Mouse (Mus musculus) spleen, postnatal 14 days (tissue): Measurements from ENCODE around the gene Btbd11.

ENCODE experiments used
- DNase-seq, 2 experiments: peaks; one replicate each; pipeline ENCODE4 v3.0.0; 2021 to 2022; ENCODE audit warnings: low spot score in 2 of 2

Gene Btbd11

DNA sequence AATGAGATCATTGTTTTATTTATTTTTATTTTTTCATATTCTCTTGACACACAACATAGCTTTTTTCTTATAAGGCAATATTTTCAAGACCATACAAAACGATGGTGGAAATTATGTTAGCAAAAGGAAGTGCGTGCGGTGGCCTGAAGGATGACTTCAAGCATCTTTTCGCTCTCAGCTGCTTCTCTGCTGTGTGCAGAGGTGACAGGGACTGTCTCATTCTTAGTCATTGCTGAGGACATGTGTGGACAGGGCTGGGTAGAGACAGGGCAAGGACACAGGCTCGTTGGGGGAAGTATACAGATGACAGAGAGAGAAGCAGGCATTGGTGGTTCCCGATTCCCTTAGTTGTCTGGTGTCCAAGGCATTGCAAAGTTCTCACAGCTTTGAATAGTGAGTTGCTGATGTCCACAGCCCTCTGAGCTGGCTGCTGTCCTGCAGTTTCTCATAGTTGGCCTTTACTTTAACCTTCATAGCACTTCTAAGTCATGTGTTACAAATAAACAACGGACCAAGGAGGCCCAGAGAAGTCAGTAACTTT lies 135.7 kb downstream of the Btbd11 start:
- DNase-seq = no peak

DNA sequence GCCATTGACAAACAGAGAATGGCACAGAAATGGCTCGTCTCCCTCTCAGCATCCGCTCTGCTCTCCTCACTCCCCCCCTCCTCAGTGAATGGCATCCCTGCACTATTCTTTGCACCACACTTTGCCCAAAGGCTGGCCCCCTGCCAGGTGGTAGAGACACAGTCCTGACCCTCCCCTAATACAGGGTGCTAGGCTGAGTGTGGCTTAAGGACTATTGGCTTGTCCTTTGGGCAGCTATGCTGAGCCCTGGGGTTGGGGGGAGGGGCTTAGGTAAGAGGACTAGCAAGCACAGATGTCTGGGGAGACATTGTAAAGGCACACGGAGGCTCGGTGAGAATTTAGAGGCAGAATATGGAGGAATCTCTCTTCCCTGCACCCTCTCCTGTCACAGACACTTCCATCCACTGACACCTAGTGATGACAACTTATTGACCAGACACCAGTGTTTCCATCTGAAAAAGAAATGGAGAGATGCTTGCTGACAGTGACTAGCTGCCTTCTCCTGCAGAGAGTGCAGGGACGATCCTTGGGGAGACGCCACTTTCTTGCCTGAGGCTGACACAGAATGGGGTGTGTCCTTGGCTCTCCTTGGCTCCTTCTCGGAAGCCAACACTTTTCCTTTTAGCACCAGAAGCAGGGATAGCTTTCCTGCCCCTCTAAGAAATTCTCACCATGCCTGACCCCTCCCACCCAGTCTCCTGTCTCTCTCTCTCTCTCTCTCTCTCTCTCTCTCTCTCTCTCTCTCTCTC lies 138.8 kb downstream of the Btbd11 start:
- no peak for DNase-seq

DNA sequence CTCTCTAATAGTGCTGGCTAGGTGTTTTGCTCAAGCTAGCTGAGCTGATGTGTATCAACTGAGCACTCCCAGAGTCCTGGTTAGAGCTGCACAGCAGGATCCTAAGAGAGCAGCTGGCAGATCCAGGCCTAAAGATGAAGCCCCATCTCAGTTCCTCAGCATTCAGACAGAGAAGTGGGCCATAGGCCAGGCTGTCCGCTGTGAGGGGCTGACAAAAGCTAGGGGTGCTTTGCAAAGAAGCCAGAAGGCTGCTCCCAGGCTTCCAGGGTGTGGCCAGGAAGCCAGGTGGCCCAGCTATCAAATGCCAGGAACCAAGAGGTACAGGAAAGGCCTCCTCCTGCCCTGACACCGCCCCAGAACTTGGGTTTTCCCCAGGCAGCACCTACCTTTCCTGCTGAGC lies 140.0 kb downstream of the Btbd11 start:
- no peak for DNase-seq

DNA sequence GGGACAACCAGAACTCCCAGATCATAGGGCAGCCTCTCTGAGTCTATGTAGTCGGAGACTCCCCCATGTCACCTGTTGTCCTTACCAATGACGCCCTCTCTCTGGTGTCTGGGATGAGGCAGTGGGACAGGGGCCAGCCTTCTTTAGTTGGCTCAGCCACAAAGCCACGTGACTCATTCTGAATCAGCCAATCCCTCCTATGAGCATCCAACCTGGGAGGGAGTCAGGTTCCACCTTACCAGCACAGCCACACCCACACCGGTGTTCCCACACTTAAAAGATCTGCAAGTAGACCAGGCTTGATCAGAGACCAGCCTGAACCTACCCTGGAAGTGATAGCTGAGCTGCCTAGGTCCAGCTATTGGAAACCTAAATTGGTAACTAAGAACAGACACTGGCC lies 141.1 kb downstream of the Btbd11 start:
- no peak for DNase-seq

DNA sequence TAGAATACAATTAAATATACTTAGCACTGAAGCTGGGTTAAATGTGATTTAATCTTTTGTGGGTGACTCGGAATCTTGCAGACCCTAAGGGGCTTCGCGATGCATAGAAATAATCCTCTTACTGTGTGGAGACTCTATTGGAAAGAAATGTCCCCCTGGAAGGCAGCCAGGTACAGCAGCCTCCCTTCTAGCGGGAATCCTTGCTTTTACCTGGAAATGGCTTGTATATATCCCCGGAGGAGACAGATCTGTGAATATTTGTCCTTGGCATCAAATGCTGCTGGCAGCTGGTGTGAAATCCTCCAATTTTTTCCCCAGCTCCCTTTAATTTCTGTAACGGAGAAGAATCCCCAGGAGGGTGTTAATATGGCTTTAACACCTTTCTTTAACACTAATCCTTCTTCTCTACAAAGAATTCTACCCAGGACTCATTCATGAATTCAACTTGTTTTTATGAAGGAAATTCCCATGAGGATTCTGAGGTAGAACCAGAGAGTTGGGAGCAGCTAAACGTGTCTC lies 146.6 kb downstream of the Btbd11 start:
- DNase-seq = no peak

DNA sequence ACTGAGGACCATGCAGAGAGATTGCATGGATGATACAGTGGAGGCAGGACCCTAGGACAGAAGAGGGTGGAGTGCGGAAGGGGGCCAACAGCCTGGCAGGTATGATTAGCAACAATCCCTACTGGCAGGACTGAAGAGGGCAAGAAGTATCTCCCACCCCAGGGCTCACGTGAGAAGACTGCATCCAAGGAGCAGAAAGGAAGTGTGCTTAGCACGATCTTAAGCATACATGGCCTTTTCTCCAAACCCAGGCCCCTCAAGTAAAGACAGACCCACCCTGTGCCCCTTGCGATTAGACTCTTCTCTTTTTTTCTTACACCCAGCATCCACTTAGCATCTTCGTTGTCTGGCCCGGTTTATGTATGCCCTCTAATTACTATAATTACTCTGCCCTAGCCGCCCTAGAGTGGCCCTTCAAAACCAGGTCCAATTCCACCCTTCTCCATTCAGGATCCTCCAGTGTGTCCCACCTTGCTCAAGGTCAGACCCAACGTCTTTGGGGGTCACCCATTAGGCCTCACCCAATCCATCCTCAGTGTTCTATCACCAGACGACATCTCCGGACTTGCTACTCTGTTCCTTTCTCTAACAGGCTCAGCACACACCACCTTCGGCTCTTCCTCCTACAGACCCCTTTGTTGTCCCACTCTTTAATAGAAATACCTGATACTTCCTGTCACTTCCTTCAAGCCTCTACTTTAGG lies 151.6 kb downstream of the Btbd11 start:
- DNase-seq = no peak

DNA sequence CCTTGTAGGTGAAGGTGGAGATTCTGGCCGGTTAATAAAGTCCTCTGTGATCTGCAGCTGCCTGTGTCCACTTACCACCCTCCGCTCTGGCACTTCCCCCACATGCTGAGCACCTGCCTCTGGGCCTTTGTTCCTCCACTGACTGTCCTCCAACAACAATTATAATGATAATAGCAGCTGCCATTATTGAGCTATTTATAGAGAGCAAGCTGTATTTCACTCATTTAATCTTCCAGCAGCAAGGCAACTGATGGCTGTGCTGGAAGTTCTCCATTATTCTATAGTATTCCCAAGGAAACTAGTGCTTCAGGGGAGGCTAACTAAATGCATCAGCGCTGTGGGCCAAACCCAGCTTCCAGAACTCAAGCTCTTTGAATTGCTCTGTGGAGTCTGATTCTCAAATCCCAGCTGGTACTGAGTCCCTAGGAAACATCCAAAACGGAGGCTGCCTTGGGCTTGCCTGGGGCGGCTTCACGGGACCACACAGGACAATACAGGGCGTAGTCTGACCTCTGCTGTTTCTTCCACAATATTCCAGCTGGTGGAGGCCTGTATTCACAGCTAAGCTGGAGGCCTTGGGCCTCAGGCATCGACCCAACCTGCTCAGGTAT lies 153.0 kb downstream of the Btbd11 start:
- no peak for DNase-seq

DNA sequence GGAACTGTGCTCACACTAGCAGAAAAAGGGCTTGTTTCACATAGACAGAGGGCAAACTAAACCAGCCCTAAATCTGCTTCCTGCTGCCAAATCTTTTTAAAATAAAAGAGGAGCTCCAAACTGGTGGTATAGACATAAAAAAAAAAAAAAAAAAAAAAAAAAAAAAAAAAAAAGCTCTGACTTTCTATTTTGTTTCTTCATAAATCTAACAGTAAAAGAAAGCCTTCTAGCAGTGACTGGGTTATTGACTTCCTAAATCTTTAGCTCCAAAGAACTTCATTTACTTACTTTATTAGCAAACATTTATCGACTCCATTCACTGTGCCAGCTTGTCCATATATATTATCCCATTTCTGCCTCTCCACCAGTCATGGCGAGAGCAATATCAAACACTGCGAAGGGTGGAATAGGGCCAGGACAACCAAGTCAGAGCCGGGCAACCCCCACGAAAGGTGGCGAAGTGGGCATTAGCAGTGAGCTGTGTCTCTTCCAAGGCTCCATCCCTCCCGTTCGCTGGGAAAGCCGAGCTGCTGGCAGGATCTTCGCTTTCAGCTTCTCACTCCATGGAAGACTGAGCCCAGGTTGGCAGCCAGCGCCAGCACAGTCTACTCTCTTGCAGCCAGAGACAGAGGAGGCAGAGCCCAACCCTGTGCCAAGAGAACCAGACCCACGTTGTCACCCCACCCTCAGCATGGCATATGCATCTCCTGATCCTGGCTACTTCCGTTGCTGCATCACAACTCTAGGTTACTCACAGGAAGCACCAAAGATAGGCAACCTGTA lies 153.9 kb downstream of the Btbd11 start:
- DNase-seq = no peak

DNA sequence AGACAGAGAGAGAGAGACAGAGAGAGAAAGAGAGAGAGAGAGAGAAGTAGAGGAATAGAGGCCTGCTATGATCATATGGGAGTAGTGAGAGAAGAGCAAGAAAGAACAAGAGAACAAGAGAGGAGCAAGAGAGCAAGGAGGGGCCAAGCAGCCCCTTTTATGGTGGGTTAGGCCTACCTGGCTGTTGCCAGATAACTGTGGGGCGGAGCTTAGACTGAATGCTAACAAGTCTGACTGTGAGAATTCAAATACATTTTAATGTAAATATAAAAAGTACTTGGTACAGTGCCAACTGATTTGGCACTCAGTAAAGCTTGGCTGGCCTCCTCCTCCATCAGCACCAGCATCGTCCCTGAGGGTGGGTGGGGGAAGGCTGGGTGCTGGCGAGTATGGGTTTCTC lies 154.9 kb downstream of the Btbd11 start:
- DNase-seq = no peak

DNA sequence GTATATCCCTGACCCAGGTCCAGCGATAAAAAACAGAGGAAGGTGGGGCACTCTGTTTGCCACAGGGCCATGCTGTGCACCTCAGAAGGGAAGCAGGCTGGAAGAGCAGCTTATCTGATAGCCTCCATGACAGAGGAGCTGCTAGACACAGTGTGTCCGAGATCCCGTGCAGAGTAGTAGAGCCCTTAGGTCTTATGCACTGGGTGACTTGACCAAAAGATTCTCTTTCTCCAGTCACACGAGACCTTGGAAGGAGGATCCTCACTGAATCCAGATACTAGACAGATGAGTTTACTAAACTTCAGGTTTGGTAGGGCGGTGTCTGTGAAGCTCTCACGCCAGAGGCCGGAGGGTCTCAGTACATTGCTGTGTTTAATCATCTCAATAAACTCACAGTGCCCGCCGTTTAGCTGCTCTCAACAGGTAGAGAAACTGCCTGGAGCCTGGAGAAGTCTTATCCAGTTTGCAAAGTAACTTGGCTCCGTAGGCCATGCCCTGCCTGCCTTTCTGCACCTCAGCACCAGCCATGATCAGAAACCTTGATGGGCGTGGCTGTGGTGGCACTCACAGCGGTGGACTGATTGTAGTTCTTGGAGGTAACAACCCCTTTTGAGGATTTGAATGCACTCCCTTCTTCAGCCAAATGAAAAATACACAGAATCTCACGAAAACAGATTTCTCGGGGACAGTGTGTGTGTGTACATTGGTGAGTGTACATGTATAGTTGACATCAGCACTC lies 155.4 kb downstream of the Btbd11 start:
- DNase-seq = no peak

DNA sequence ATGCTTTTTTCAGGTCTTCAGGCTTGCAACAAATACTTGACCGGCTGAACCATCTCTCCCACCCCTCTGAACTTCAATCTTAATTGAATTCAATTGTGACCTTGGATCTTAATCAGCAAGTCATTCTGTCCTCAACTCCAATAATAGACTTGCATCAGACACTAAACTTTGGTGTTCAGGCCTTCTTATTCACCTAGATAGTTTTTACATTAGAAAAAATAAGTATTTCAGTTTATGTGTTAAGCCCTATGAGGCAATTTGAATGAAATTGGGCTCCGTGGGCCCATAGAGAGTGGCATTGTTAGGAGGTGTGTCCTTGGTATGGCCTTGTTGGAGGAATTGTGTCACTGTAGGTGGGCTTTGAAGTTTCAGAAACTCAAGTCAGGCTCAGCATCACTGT lies 156.7 kb downstream of the Btbd11 start:
- DNase-seq = no peak

DNA sequence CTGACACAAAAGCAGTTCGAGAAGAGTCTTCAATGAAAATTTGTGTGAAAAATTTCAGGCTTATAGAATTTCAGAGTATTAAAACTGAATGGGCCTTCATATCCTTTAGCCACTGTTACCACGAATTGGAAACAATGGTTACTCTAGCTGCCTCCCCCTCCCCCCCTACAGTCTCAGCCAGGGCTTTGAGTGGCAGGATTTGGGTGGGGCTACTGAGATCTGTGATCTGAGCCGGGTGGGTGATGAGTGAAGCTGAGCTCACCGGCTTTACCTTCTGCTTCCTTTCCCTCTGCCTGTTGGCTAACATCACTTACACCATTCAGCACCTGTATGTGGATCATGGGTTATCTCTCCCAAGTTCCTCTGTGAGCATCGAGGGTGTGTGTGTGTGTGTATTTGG lies 158.4 kb downstream of the Btbd11 start:
- DNase-seq = no peak

DNA sequence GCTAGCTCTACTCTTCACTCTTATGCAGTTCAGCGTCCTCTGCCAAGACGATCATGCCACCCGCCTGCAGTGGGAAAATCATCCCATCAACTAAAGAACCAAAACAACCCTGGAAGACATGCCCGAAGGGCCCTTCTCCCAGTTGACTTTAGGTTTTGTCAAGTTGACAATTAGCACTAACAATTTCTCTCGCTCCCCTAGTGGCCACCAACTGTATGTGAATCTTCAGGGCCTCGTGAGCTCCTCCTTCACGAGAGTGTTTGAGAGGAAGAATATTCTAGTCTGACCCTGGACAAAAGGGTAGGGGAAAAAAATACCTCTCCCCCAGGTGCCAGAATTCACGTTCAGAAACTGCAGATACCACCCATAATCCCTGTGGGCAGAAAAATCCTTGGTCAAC lies 168.6 kb downstream of the Btbd11 start:
- no peak for DNase-seq

DNA sequence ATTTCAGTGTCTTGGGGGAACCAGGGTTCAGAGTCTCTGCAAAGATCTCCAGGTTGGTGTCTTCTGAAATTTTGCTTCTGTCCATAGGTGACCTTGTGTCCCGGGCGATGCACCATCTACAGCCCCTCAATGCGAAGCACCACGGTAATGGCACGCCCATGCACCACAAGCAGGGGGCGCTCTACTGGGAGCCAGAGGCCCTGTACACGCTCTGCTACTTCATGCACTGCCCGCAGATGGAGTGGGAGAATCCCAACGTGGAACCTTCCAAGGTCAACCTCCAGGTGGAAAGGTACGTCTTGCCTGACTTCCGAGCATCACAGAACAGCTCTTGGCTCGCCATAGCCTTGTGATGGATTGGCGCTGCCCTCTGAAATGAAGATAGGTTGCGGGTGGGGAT lies 174.8 kb downstream of the Btbd11 start:
- DNase-seq = no peak

DNA sequence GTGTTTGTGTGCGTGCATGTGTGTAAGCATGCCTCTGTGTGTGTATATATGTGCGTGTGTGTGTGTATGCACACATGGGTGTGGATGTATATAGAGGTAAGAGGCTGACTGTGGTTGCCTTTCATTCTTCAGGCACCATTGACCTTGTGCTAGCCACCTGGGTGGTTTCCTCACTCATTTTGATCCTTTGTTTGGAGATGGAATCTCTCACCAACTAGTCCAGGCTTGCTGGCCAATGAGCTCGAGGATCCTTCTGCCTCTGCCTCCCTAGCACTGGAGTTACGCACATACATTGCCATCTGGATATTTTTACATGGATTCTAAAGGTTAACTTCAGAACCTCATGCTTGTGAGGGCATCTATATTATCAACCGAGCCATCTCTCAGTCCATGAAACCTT lies 184.8 kb downstream of the Btbd11 start:
- DNase-seq = no peak

DNA sequence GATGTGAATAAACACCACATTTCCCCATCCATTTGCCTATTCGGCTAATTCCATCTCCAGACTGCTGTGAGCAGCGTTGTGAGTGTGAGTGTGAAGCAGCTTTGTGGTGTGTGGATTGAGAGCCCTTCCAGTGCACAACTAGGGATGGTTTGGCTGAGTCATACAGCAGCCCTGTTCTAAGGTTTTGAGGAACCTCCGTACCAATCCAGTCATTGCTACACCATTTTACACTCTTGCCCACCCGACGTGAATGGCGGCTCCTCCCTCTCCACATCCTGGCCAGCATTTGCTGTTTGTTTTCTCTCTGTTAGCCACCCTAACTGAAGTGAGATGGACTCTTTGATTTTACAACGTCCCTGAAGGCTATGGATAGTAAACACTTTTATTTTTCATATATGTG lies 186.0 kb downstream of the Btbd11 start:
- no peak for DNase-seq

DNA sequence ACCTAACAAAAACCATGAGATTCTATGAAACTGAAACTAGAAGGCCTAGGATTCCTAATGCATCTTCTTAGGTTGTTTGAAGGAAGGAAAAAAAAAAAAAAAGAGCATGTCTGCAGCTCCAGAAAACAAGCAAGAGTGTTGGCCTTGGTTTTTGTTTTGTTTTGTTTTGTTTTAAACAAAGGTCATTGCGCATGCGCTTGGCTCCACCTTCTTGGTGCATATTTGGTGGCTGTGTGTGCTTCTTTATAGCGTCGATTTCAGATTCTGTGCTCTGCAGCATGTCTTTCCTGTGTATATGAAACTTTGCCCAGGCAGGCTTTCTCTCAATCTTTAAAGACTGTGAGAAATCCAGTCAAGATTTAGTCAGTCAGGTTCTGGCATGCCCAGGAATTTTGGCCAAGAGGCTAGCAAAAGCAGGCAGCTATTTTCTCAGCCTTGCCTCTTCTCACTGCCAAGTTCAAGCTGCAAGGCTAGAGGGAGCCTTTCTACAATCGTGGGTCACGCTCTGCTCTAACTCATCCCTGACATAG lies 191.3 kb downstream of the Btbd11 start:
- no peak for DNase-seq

DNA sequence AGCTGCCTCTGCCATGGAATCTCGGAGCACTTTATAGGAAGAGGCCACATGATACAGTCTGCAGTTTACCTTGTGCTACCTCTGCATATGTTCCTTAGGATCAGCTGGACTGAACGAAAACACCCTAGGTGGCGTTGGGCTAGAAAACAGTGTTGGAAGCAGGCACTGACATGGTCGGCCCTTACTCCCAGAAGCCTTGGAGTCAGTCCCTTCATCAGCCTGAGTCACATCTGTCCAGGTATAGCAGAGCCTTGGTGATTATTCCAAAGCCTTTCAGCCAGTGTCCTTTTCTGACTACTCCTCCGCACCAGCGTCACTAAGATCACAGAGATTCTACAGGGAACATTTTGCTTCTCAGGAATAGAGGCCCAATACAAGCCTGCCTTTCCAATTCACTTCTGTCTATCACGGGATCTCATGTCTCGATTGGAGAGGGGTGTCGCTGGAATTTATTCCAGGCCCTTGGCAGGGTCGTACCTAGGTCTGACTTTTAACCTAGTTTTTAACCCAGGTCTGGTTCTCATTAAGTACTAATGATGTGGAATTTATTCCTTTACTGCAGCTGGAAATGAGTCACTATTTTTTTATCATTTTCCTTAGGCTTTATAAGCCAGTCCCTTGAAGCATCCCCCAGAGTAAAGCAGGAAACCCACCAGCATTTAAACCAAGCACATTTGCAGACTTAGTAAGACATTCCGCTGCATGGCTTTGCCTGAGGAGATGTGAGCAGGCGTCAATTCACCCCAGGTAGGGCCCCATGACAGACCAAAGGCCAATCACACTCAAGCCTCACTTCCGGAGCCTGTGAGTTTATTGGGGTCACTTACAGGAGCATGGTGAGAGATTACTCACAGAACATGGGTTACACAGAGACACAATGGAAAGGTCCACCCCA lies 192.2 kb downstream of the Btbd11 start:
- no peak for DNase-seq

DNA sequence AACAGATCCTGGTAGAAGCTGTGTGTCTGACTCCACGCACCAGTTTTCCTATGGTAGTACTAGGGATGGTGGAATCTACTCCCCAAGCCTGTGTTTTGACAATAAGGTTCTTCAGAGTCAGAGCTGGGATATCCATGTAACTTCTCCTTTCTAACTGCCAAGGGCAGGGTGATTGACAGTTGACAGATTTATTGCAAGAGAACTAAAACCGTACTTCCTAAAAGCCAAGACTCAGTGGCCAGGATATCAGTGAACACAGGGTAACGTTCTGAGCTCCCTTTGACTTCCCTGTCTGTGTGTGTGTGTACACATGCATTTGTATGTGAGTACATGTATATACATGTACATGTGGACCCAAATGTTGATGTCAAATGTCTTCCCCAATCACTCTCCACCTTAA lies 201.1 kb downstream of the Btbd11 start:
- DNase-seq = no peak

DNA sequence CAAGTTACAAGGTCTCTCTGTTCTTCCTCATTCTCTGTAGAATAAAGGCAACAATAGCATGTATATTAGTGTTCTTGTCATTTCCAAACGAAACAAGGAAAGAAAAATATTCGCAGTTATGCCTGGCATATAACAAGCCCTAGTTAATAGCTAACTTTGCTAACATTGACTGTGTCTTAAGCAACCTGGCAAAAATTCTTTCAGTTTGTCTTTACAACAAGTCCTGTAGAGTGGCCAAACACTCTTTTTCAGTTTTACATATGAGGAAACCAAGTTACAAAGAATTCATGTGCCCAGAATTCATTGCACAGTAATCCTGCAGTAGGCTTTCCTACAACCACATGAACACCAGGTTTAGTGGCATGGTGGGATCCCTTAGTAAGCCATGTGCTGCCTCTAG lies 203.4 kb downstream of the Btbd11 start:
- no peak for DNase-seq
